Mouse (Mus musculus): ENCODE results near the gene Gm26620.

Gm26620 gene

DNA sequence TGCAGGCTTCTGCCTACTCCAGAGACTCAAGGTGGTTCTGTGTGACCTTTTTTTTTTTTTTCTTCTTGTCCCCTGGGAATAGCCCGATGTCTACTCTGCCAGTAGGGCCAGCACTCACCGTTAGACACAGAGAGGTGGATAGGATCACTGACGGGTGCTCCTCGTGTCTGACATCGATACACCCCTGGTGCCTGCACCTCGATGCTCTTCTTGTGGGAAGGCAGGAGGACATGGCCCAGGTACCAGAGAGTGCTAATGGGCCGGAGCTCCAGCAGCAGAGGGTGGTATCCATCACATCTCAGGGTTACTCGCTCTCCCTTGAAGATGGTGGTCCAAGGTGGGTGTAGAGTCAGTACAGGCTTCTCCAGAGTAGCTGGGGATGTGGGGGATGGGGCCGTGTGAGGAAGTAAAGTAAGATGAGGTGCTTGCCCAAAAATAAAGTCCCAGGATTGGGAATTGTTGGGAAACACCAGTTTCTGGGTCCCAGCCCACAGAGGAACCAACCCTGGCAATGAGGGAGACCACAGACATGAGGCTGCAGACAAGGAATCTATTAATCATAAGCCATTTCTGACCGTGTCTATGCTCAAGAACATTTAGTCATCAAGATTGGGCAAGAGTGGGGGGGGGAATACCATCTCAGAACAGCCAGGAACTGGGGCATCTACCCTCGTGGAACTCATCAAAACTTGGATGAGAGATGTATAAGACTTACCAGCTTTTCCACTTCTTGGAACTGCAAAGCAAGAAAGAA is 27.2 kb downstream of the Gm26620 start:
- DNase-seq (ENCODE audit: low read depth, low spot score), result no peak

DNA sequence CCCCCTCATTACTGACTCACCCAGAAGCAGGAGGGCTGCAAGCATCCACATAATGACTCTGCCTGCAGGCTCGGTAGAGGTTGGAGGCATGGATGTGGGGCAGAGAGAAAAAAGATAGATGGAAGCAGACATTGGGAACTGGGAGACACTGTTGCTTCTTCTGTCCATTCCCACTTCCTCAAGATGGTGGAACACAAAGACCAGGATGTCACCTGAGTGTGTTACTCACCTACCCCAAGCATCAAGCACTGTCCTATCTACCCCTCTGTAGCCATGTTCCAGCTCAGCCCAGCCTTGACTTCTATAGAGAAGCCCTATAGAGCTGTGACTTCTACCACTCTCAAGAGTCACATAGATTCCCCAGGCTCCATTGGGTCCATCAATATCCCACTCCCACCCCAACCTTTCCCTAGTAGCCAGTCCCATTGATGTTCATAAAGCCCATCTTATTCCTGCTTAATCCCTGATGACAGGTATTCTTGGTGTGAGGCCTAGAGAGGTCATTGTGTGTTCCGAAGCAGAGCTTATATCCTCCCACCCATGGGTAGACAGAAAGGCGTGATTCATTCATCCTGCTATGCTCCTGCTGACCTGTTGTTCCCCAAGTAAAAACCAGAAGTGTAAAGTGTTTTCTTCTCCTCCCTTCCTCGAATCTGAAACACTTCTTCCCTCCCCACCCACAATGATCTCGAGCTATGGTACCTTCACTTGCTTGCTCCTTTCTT is 28.2 kb downstream of the Gm26620 start, which contains the start of gene Fcrlb:
Fcrlb (minus strand) TSS at position 51 of the 725 bp plus-strand sequence.
- DNase-seq (ENCODE audit: low read depth, low spot score), result no peak

DNA sequence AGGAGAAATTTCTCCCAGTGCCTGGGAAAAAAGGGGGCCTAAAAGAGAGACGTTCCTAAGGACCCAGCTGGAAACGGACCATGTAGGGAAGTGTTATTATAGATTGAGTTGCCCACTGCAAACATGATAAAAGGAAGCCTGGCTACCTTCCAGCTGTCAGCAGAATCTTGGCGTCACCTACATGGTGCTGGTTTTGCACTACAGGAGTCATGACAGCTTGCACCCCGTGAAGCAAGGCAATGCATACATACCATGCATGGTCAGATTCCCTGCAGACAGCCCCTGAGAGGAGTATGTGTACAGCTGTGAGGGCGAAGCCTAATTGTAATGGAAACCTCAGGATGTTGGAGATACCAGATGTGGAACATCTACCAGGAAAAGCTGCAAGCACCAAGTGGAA is 30.8 kb downstream of the Gm26620 start:
- DNase-seq (ENCODE audit: low read depth, low spot score), result no peak

DNA sequence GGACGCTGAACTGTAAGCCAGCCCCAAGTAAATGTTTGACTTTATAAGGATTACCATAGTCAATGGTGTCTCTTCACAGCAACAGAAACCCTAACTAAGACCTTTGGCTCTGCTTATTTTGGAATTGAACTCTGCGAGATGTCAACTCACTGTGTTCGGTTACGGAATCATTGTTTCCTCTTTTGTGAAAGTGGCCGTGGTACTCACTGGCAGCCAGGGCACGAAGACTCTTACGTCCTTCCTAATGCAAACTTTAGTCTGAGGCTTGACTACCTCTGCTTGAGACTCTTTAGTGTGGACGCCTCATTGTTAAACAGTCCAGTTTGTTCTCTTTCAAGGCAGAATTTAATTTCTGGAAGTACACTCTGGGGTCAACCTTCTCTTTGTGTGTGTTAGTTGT is 34.4 kb downstream of the Gm26620 start:
- no peak for DNase-seq (ENCODE audit: low read depth, low spot score)

GRCm38 (mm10) chr1:170924485-170924884 is 39.6 kb downstream of the Gm26620 start:
- no peak for DNase-seq (ENCODE audit: low read depth, low spot score)

GRCm38 (mm10) chr1:170926941-170927340 is 42.1 kb downstream of the Gm26620 start:
- no peak for DNase-seq (ENCODE audit: low read depth, low spot score)

DNA sequence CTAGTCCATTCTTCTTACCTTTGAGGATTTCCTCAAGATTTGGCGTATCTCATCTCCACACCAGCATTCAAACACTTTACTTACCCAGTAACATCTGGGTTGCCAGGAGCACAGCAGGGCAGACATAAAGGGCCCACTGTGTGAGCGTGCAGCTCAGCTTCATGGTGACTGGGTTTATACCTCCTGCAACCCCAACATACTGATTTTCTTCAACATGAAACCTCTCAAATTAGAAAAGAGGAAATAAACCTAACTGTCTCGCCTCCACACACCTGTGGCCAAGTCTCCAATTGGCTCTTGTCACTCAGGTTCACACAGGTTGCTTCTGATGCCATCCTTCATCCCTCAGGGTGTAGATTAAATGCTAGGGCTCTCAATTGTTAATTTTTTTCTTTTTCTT is 42.5 kb downstream of the Gm26620 start, which contains the start of gene Fcrla:
Fcrla (minus strand) TSS at position 206 of the 400 bp plus-strand sequence.
- DNase-seq (ENCODE audit: low read depth, low spot score), result no peak

- DNase-seq (ENCODE audit: low read depth, low spot score), result no peak
Measured at GRCm38 (mm10) chr1:170928467-170928866, 43.6 kb downstream of the Gm26620 start.

- no peak for DNase-seq (ENCODE audit: low read depth, low spot score)
Measured at GRCm38 (mm10) chr1:170929245-170929644, 44.4 kb downstream of the Gm26620 start.

- no peak for DNase-seq (ENCODE audit: low read depth, low spot score)
Measured at GRCm38 (mm10) chr1:170932043-170932442, 47.2 kb downstream of the Gm26620 start.

DNA sequence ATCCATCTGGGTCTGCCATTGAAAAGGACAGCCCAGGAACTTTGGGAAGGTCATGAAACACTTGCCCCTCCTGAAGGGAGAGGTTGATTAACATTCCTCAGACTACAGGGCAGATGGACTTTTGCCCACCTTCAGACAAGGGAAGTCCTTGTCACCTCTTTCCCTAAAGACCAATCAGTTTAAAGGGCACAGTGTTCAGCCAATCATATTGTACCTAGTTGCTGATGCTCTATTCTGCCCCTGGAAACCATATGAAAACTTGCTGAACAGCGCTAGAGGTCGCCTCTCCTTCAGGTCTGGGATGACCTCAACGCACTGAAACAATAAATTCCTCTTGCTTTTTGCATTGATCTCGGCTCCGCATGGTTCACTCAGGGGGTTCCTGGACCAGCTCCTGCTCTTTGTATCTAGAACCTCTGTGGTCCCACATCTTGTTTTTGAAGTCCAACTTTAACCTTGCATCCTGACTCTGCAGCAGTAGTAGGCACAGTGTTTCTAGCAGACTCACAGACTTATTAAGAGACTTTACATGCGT is 48.6 kb downstream of the Gm26620 start:
- DNase-seq (ENCODE audit: low read depth, low spot score), result no peak

GRCm38 (mm10) chr1:170933940-170934339 is 49.1 kb downstream of the Gm26620 start:
- DNase-seq (ENCODE audit: low read depth, low spot score), result no peak

GRCm38 (mm10) chr1:170934383-170934782 is 49.5 kb downstream of the Gm26620 start:
- DNase-seq (ENCODE audit: low read depth, low spot score), result no peak
